In the genomic region with DNA sequence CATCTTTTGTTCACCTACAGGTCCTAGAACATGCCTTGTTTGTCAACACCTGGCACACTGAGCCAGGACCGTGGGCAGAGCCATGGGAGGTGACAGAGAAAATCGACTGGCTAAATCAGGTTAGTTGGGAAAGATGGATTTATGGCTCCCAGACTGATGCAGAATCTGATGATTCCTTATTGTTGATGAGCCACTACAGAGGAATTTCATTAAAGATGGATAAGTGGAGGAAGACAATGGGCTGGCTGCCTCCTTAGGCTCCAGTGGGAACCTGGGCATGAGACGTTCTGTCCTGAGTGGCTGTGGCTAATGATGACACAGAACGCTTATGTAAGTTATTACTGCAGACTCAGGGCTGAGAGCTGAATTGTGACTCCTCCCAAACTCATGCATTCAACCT, we compare ENCODE assay signal across 10 mouse cellular contexts. TPM values are rescaled to one million over a fixed set of nuclear protein-coding genes. Genes with fewer than 3 reads are reported as not detected.
DNase-seq lines count a peak whose midpoint lies in the region; ATAC-seq and TF ChIP-seq lines count a peak whose summit lies in the region.
"Had no signal": no experiment of that assay in that cellular context is flagged by ENCODE, and none has a peak within 500 bp of the region (broad histone marks: within the 10 kb centered on the region; RNA-seq: fewer than 3 reads in every experiment).

No protein-coding gene starts in this region.

- ATAC-seq in kidney, embryonic 16.5 days (ENCODE audit: low FRiP score, low TSS enrichment): no peak
- ATAC-seq in limb, embryonic 14.5 days (ENCODE audit: low FRiP score, low read depth): no peak
- ATAC-seq: inflammation-experienced regulatory T-cells, adult 6 months had no signal

- H3K4me2 ChIP-seq in kidney, embryonic 16.5 days (replicated peaks; ENCODE audit: low read depth, low read length): no peak overlapping the region
- H3K4me2 ChIP-seq in limb, embryonic 14.5 days (replicated peaks; ENCODE audit: low read depth, low read length, severe bottlenecking): no peak overlapping the region

- no peak for TF ChIP-seq POLR2A in limb, embryonic 14.5 days (IDR thresholded peaks at IDR 0.05; ENCODE audit: borderline replicate concordance, extremely low read depth, insufficient read depth, insufficient read length)

- H3K4me3 ChIP-seq in kidney, embryonic 16.5 days (ENCODE audit: low read length): no peak overlapping the region
- H3K4me3 ChIP-seq in embryonic facial prominence, embryonic 10.5 days: no peak overlapping the region
- no peak overlapping the region for H3K4me3 ChIP-seq in limb, embryonic 14.5 days (replicated peaks; ENCODE audit: low read length)
- no peak overlapping the region for H3K4me3 ChIP-seq in forebrain, embryonic 10.5 days

- H3K4me1 ChIP-seq in kidney, embryonic 16.5 days (ENCODE audit: insufficient read depth, low read length): peaks cover 16% of the 10 kb centered on the region
- peaks cover 34% of the 10 kb centered on the region for H3K4me1 ChIP-seq in embryonic facial prominence, embryonic 10.5 days
- H3K4me1 ChIP-seq in limb, embryonic 14.5 days (ENCODE audit: control insufficient read depth, insufficient read depth, low read length): peaks cover 26% of the 10 kb centered on the region
- H3K4me1 ChIP-seq in forebrain, embryonic 10.5 days: peaks cover 26% of the 10 kb centered on the region

- peaks cover 5% of the 10 kb centered on the region for H3K9me3 ChIP-seq in kidney, embryonic 16.5 days (ENCODE audit: low read length)
- peaks cover 9% of the 10 kb centered on the region for H3K9me3 ChIP-seq in embryonic facial prominence, embryonic 10.5 days
- H3K9me3 ChIP-seq in limb, embryonic 14.5 days (ENCODE audit: control insufficient read depth, low read length): peaks cover 7% of the 10 kb centered on the region
- peaks cover 7% of the 10 kb centered on the region for H3K9me3 ChIP-seq in forebrain, embryonic 10.5 days

- H3K9ac ChIP-seq in kidney, embryonic 16.5 days (replicated peaks; ENCODE audit: low read length): no peak overlapping the region
- H3K9ac ChIP-seq in limb, embryonic 14.5 days (ENCODE audit: low read depth, low read length, severe bottlenecking): 0 out of 2 replicates have a peak overlapping the region, but pooled peaks have one; percentile 16

- 58% methylated on average over 4 of the region's 4 CpGs for WGBS in kidney, embryonic 16.5 days
- 86% methylated on average over 4 of the region's 4 CpGs for WGBS in embryonic facial prominence, embryonic 10.5 days
- 52% methylated on average over 4 of the region's 4 CpGs for WGBS in limb, embryonic 14.5 days
- 82% methylated on average over 4 of the region's 4 CpGs for WGBS in forebrain, embryonic 10.5 days

- peak; percentile 11 for DNase-seq in cerebellum, adult 9-11 months
- no peak for DNase-seq in cerebellum, adult 9-10 months
- no peak for DNase-seq in kidney, postnatal 36 days
- DNase-seq in embryonic facial prominence, embryonic 10.5 days (ENCODE audit: low spot score): no peak
- no peak for DNase-seq in limb, embryonic 14.5 days (ENCODE audit: low spot score)
- no peak for DNase-seq in forebrain, embryonic 10.5 days (ENCODE audit: extremely low spot score, low spot score)
- no peak for DNase-seq in urinary bladder, postnatal 25 days (ENCODE audit: low spot score)
- DNase-seq: midbrain, embryonic 14.5 days had no signal

- no peaks in the 10 kb centered on the region for H3K27me3 ChIP-seq in kidney, embryonic 16.5 days (ENCODE audit: insufficient read depth, low read length)
- H3K27me3 ChIP-seq in embryonic facial prominence, embryonic 10.5 days (replicated peaks; ENCODE audit: low read depth, poor library complexity, severe bottlenecking): no peaks in the 10 kb centered on the region
- H3K27me3 ChIP-seq in limb, embryonic 14.5 days (ENCODE audit: control insufficient read depth, insufficient read depth, low read length): no peaks in the 10 kb centered on the region
- H3K27me3 ChIP-seq in forebrain, embryonic 10.5 days (ENCODE audit: poor library complexity, severe bottlenecking): no peaks in the 10 kb centered on the region

- H3K27ac ChIP-seq in kidney, embryonic 16.5 days (ENCODE audit: low read length): peak overlapping the region; percentile 82
- H3K27ac ChIP-seq in embryonic facial prominence, embryonic 10.5 days (replicated peaks): peak overlapping the region; percentile 69; the same call in 1 of the 2 replicates
- H3K27ac ChIP-seq in limb, embryonic 14.5 days (replicated peaks; ENCODE audit: low read depth, low read length): peak overlapping the region; percentile 21
- no peak overlapping the region for H3K27ac ChIP-seq in forebrain, embryonic 10.5 days

- H3K36me3 ChIP-seq in kidney, embryonic 16.5 days (ENCODE audit: insufficient read depth, low read length): peaks cover 3% of the 10 kb centered on the region; the same call in 1 of the 2 replicates
- H3K36me3 ChIP-seq in embryonic facial prominence, embryonic 10.5 days (replicated peaks): peaks cover 4% of the 10 kb centered on the region; the same call in 1 of the 2 replicates
- H3K36me3 ChIP-seq in limb, embryonic 14.5 days (ENCODE audit: control insufficient read depth, insufficient read depth, low read length): no peaks in the 10 kb centered on the region
- no peaks in the 10 kb centered on the region for H3K36me3 ChIP-seq in forebrain, embryonic 10.5 days (replicated peaks)

RNA-seq across cellular contexts. Expression of a gene that starts 34.5 kb away (rescaled TPM):
- 191 and 208 TPM in 2 replicates for polyA plus RNA-seq in kidney, embryonic 16.5 days (2015; fragmentation: Nextera tagmentation; extraction: Ambion mirVana)
- polyA plus RNA-seq in embryonic facial prominence, embryonic 10.5 days (2016; fragmentation: Nextera tagmentation; extraction: Ambion mirVana): 138 and 143 TPM in 2 replicates
- polyA plus RNA-seq in limb, embryonic 14.5 days (2012; rRNA removed): 160 and 192 TPM in 2 replicates
- polyA plus RNA-seq in limb, embryonic 14.5 days (2014; fragmentation: Nextera tagmentation; extraction: Ambion mirVana): 200 and 209 TPM in 2 replicates
- polyA plus RNA-seq in forebrain, embryonic 10.5 days (2016; fragmentation: Nextera tagmentation; extraction: Ambion mirVana): 125 and 129 TPM in 2 replicates
